ENCODE assay signal across 8 mouse cellular contexts in genomic region chr2:173089437-173089836, GRCm38 (mm10). TPM values are rescaled to one million over a fixed set of nuclear protein-coding genes. Genes with fewer than 3 reads are reported as not detected.
DNase-seq lines count a peak whose midpoint lies in the region; ATAC-seq and TF ChIP-seq lines count a peak whose summit lies in the region.

No protein-coding gene starts in this region.

- POLR2A ChIA-PET in Patski (lab: Charles Lee), result no interaction called here

- peak; percentile 17 for DNase-seq in Patski (ENCODE audit: low read depth, low spot score)
- DNase-seq in cerebellum, adult 2 months, result peak; percentile 69 to 83
- peak; percentile 88 for DNase-seq in forelimb bud, embryonic 11.5 days (ENCODE audit: low read depth, low spot score)
- peak; percentile 91 for DNase-seq in heart, postnatal 4 days
- peak; percentile 71 for DNase-seq in layer of hippocampus, adult 9-11 months
- DNase-seq in lung, postnatal 10 days, result peak; percentile 89
- DNase-seq in retina, postnatal 1 day, result peak; percentile 87
- peak; percentile 87 to 89 for DNase-seq in thymus, postnatal 36 days

- in situ Hi-C loops in Patski (cut with MboI; ENCODE audit: low pct_unique_long_range_greater_than_20kb), result loop anchor here (25.0 kb wide), 1 partner anchor 602 kb away; no protein-coding TSS in a partner anchor

- TF ChIP-seq POLR2A in cerebellum, adult 2 months (IDR thresholded peaks at IDR 0.05; ENCODE audit: borderline replicate concordance, insufficient read depth, low read length), result no peak

- peaks cover 6% of the 10 kb centered on the region for H3K4me1 ChIP-seq in cerebellum, adult 2 months (ENCODE audit: control insufficient read depth, insufficient read depth, low read length)

- ATAC-seq in Patski, result peak; percentile 89

- 16% methylated on average over 6 of the region's 6 CpGs for WGBS in cerebellum, adult 2 months

- CTCF ChIA-PET in Patski (lab: Charles Lee), result interaction anchor here (0.8 to 1.7 kb wide), 11 partner anchors 12 to 611 kb away, joined by 3 to 8 read pairs (median 3); no protein-coding TSS in a partner anchor

- no peak overlapping the region for H3K4me3 ChIP-seq in cerebellum, adult 2 months (replicated peaks; ENCODE audit: insufficient read depth, low read depth, low read length)

- TF ChIP-seq CTCF in Patski (IDR thresholded peaks at IDR 0.05), result peak; percentile 84
- TF ChIP-seq CTCF in cerebellum, adult 2 months (IDR thresholded peaks at IDR 0.05; ENCODE audit: borderline replicate concordance, insufficient read depth, low read depth, low read length), result peak; percentile 98

- H3K27ac ChIP-seq in cerebellum, adult 2 months (ENCODE audit: insufficient read depth, low read length), result no peak overlapping the region

- no peaks in the 10 kb centered on the region for H3K27me3 ChIP-seq in Patski
- no peaks in the 10 kb centered on the region for H3K27me3 ChIP-seq in cerebellum, adult 2 months (ENCODE audit: control insufficient read depth, insufficient read depth, low read length)

RNA-seq across cellular contexts. Expression of gene Ctcfl, which starts 29.9 kb away (rescaled TPM):
- not detected for polyA plus RNA-seq in Patski (2021)
- polyA plus RNA-seq in cerebellum, adult 2 months (2012; rRNA removed), result not detected in 2 replicates
- total RNA-seq in heart, postnatal 4 days (2021), result under 1 TPM; 0.14 TPM

Comparison
In these comparisons a context has a peak if more than half of its experiments do, and no peak if none do; other contexts are left out.
1. DNase-seq: peak in every context shown above with its lines; median percentile 91 in heart, postnatal 4 days; 89 in lung, postnatal 10 days; 88 in forelimb bud, embryonic 11.5 days; 88 in thymus, postnatal 36 days; 87 in retina, postnatal 1 day; 76 in cerebellum, adult 2 months; 71 in layer of hippocampus, adult 9-11 months; 17 in Patski.